Mouse (Mus musculus) olfactory bulb, adult 2 months (tissue): ENCODE measurements around the gene Tnpo3.

Source experiments
- CTCF ChIP-seq: fragments of 200-500 bp; IDR thresholded peaks from 2 replicates; pipeline ENCODE4 v1.5.1; 2012; ENCODE audit warnings: low read depth, mild to moderate bottlenecking, low read length, moderate library complexity; ENCODE audit not compliant: insufficient read depth
- POLR2A ChIP-seq: fragments of 200-500 bp; IDR thresholded peaks from 2 replicates; pipeline ENCODE4 v1.6.1; 2012; ENCODE audit warnings: mild to moderate bottlenecking, low read depth, low read length, moderate library complexity; ENCODE audit not compliant: insufficient read depth

DNA sequence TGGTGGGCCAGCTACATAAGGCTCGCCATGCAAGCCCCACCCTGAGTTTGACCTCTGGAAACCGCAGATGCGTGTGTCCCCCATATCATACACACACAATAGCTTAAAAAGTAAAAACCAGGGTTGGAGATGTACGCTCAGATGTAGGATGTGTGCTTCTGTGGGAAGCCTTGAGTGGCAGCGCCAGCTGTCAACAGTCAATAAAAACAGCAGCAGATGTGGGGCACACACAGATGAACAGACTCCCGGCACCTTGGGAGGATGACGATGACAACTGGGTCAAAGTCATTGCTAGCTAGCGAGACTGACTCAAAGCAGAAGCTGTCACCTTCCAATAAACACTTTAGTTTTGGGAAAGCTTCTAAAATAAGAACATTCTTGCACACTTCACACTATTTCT, 70.2 kb downstream of the Tnpo3 start:
- TF ChIP-seq POLR2A, result no peak
- TF ChIP-seq CTCF, result no peak
